Mouse (Mus musculus) brain, embryonic 18.5 days (tissue): ENCODE data around the gene Eif3l.
A peak's percentile ranks its signal among the peaks of the same experiment; 100 is the strongest.

Experiments
- DNase-seq: peaks from one replicate; pipeline ENCODE4 v3.0.0-alpha.2; 2012; ENCODE audit warnings: low read depth, low spot score

Gene Eif3l

DNA sequence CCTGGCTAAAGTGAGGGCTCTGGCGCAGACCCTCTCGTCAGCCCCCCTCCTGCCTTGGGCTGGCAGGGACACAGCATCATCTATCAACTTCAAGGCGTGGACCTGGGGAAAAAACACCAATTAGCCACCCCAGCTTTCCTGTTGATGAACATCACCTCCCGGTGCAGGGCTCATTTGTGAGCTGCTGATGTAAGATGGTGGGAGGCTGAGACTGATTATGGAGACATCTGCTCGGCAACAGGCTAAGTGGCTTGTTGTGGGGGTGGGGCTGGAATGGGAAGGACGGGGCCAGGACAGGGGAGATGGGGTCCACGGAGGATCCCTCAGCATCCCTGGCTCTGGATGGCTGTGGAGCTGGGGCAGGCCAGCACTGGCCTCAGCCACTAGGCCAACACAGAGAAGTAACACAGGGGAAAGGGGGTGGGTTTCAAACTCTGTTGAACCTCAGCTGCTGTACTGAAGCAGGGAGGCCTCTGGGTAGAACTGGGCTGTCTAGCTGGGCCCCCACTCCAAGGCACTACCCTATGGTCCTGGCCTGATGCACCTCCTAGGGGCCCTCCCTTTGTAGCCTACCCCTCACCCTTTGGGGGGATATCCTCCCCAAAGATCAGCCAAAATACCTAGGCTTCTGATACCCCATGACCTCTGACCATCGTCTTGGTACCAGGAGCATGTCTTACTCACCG is 24.7 kb upstream of the Eif3l start:
- DNase-seq, result no peak

DNA sequence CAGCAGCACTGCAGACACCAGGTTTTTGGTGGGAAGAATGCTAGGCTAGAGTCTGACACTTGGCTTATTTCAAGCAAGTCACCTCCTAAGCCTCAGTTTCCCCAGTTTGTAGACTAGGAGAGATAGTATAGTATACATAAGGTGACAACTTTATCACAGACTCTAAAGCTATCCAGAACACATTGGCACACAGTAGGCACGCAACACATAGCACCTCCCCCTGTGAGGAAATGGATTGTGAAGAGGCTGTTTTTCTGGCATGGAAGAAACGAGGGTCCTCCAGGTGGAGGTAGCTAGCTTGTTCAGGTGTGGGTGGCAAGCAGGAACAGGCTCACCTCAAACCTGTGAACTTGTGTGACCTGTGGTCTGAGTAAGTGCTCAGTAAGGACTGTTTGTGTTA is 24.0 kb upstream of the Eif3l start:
- no peak for DNase-seq

DNA sequence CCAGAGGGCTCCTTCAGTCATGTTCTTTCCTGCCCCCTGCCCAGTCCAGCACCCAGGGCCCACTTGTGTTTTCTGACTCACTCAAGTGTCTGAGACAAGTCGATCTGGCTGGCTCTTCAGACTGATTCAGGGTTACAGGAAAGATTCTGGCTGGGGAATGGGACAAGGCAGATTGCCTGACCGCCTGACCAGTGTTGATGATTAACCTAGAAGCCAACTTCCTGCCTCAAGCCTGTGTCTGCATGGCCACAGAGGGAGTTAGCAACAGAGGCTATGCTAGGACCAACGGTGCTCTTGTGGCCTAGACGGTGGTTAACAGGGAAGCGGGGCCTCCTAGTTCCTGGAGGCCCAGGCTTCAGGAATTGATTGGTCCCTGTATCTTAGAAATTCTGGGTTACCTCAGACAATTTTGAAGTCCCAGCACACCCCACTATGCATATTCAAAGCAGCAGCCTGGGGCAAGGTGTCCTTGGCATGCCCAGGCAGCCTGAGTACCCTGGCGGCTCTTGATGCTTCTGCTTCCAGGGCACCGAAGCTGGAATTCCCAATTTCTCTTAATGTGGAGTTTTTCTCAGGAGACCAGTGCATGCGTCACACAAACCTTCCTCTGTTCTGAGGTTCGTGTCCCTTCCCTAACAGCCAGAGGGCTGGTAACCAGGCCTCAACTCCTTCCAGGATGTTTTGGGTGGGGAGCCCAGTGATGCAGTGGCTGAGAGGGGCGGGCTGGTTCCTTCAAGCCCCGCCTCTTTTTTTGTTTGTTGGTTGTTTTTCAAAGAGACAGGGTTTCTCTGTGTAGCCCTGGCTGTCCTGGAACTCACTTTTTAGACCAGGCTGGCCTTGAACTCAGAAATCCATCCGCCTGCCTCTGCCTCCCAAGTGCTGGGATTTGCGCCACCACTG is 23.3 kb upstream of the Eif3l start:
- no peak for DNase-seq

DNA sequence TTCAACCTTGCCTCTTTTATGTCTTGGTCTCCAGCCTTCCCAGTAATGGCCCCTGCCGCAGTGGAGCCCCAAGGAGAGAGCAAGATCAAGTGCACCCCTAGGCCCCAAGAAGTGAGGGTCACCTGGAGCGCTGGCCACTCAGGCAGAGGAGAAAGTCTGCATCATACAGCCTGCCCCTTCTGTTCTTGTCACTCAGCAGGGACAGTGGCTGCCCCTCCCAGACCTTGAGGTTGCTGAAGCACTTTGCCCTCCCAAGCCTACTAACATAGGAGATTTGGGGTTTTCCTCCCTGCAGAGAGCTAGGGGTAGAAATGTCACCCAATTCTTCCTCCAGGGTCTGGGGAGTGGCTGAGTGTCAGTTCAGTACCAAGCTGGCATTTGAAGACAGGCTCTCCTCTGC is 22.6 kb upstream of the Eif3l start:
- no peak for DNase-seq

DNA sequence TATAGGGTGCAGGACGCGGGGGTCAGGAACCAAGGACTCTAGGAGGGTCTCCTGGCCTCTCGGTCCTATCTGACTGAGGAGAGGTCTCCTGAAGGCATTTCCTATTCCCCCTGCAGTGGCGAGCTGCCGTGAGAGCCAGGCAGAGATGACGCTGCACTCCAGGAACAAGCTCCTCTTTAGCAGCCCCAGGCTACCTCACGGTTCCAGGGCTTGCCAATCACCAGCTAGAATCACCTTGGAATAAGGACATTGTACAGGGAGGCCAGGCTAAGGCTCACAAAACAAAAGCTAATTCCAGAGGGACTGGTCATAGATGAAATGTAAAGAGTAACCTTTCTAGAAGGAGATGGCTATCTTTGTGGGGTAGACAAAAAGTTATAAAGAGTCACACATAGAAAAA is 18.4 kb upstream of the Eif3l start:
- no peak for DNase-seq

DNA sequence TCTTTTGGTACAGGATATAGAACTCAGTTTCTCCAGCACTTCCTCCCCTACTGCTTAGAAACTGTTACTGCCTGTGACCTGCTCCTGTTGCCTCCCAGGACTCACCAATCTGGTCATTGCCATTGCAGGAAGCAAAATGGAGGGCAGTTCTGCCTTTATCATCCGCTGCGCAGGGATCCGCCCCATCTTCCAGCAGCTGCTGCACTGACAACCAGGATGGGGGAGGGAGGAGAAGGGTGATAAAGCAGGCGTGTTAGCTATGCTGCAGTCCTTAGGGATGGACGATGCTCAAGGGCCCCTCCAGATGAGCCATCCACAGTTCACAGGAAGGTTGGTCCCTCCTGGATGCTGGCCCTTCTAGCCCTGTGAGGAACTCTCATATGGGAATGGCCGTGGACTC is 17.1 kb upstream of the Eif3l start:
- DNase-seq, result no peak

DNA sequence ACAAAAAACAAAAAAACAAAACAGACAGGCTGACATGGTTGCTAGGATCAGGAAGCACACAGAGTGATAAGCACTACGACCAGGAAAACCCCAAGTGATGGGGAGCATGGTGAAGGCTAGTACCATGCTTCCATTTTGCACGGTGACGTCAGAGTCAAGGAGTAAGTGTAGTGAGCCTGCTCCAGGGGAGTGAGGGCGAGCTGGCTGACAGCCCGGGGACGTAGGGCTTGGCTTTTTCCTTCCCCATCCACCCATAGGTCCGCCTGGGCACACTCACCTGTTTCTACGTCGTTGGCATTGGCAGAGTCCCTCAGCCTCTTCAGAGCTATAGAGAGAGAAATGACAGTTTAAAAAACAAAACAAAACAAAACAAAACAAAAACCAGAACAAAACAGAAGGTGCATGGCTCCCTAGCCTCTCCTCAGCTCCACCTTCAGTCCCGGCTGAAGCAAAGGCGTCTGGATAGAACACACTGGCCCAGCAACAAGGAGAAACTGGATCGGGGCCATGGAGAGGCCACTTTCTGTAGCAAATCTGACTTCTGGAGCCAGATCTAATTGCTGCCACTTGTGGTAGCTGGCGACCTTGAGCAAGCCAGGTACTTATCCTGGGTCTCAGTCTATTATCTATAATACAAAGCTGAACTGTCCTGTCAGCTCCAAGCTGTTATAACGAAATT is 14.0 kb upstream of the Eif3l start:
- DNase-seq, result no peak

DNA sequence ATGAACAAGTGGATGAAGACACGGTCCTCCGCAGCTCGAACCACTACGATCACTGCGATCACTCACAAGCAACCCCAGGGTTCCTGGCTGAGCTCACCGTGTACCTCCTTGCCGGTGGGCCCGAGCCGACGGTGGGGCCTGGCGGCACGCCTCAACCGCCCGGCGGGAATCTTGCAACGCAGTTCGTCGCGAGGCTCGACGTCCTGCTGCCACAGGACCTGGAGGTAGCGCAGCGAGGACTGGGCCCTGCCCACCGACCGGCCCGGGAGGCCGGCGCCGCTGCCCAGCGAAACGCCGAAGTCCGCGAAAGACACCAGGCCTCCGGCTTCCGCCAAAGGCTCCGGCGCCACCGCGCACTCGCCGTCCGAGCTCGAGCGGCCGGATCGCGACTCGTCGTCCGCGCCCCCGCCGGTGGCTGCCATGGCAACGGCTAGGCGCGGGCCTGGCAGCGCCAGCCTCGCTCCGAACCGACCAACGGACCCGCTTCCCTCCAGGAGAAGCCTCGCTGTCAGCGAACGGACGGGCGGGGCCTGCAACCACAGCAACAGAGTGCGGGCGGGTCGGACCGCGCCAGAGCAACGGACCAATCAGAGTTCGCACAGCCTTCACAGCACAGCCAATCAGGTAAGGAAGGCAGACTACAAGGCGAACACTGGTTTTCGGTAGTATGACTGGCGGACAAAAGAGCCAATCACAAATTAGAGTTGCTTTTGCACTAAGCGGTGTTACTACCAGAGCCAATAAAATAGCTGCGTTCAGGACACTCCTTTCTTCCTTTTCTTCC is 12.4 kb upstream of the Eif3l start, which contains the start of gene Ankrd54:
Gene Ankrd54 (minus strand): TSS at position 518 of the 784 bp plus-strand sequence.
- DNase-seq, result peak; percentile 100

DNA sequence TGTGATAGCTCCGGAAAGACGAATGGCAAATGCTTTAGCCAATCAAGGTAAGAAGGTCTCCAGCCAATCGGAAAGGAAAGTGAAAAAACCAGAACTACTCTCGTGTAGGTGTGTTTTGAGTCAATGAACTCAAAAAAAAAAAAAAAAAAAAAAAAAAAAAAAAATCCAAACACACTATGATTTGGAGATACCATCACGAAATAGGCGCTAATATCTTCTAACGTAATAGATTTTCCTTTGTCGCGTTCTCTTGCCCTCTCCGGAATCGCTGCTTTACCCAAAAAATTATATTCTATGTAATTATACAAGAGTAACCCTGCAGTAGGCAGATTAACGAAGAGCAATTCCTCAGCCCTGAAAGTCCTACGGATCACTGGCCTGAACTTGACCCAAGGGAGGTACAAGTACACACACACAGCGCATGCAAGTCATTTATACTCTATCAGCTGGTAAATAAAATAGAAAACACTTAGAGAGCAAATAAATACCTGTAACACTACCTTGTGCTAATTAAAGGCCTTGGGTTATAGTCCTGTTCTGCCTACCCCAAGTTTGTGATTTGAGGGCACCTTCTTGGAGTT is 11.7 kb upstream of the Eif3l start:
- DNase-seq, result no peak

DNA sequence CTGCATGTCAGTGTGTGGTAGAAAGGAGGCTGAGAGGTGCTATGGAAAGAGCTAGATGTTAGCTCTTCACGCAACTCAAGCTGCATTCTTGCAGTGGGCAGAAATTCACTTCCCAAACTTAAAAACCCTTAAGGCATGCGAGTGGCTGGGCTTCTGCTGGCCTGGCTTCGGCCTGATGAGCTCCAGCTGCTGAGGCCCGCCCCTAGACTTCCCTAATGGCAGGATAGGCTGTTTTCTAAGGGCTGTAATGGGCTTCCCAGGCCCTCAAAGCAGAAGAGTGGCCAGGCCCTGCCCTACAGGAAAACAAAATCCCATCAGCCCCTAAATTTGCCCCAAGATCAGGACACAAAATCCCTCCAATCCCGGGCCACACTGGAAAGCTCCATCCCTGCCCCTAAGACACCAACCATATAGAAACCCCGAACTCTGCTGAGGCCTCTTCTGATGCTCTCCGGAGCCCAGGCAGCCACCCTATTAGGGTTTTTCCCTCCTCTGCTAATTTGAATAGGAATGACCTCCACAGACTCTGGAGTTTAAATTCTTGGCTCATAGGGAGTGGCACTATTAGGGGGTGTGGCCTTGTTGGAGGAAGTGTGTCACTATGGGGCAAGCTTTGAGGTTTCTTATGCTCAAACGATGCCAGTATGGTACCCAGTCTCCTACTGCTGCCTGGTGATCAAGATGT is 9.8 kb upstream of the Eif3l start:
- DNase-seq, result no peak

DNA sequence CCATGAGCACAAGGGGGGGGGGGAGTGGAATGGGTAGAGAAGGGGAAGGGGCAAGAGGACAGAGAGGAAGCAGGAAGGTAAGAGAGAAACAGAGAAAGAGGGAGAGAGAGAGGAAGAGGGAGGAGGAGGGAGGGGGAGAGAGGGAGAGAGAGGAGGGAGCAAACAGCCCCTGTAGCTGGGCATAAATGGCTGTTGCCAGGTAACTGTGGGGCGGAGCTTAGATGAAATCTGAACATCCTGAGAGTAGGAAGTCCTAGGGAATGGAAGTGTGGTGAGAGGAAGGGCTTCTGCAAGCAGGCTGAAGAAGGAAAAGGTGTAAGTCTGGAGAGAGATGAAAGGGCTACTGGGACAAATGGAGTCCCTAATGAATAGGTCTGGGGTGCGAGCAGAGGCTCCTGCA is 8.7 kb upstream of the Eif3l start:
- DNase-seq, result no peak

DNA sequence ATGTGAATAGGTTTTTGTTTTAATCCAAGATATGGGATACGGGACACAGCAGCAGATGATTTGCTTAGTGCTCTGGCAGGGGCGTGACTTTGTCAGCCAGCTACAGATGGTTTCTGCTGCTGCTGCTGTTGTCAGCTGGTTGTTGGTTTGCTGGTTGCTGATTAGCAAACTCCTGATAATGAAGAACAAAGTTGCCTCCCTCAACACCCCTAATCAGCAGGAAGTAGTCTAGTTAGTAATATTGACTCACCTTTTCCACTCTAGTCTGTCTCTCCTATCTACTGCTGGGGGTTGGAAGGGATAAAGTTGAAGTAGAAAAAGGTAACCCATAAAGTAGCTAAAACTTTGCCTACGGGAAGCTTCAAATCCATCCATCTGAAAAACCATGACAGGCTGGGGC is 7.3 kb upstream of the Eif3l start:
- no peak for DNase-seq

DNA sequence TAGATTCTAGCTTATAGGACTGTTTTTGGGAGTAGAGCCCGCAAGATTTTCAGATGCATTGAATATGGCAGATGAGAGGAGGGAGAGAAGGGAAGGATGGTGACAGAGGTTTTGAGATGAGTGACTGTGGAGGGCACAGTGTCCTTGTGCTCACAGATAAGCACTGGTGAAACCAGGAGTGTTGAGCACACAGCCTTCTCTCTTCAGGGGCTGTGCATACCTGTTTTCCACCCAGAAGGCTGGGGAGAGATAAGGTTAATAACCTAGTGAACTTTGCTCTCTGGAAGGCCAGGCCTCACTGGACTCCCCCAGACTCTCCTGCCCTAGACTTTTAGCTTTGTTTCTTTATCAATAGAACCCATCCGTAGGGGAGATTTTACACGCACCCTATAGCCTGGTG is 6.6 kb upstream of the Eif3l start:
- DNase-seq, result no peak

DNA sequence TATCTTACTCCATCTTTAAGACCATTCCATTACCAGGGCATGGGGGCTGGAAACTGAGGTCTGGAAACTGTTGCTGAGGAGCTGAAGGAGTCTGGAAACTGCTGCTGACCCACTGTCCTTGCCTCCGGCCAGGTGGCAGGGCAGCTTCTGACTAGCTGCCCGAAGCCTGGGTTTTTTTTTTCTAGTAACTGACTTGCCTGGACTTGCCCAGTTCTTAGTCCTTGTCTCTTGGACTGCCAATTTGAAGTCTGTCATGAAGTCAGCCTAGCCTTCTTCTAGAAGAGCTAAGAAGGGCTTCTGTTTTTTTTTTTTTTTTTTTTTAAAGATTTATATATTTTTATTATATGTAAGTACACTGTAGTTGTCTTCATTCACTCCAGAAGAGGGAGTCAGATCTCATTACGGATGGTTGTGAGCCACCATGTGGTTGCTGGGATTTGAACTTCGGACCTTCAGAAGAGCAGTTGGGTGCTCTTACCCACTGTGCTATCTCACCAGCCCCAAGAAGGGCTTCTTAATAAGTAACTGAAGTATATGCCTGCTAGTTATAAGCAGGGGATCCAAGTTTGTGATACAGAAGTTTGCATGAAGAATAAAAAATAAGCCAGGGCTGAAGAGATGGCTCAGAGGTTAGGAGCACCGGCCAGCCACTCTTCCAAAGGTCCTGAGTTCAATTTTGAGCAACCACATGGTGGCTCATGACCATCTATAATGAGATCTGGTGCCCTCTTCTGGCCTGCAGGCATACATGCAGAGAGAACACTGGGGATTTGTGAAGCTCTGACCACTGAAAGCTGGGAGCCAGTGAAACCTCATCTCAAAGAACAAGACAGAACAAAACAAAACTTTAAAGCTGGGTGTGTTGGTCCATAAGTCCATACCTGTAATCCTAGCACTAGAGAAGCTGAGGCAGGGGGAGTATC is 3.6 kb upstream of the Eif3l start:
- no peak for DNase-seq

DNA sequence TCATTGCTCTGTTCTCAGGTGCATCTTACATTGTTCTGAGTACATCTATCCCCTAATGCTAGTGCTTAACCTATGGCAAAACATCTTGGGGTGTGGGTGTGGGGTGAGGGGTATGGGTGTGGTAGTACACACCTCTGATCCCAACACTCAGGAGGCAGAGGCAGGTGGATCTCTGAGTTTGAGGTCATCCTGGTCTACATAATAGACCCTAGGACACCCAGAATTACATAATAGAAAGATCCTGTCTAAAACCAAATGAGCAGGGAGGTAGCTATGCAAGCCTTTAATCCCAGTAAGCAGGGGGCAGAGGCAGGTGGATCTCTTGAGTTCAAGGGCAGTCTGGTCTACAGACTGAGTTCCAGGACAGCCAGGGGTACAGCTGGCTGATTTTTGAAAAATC is 1.2 kb upstream of the Eif3l start:
- no peak for DNase-seq

DNA sequence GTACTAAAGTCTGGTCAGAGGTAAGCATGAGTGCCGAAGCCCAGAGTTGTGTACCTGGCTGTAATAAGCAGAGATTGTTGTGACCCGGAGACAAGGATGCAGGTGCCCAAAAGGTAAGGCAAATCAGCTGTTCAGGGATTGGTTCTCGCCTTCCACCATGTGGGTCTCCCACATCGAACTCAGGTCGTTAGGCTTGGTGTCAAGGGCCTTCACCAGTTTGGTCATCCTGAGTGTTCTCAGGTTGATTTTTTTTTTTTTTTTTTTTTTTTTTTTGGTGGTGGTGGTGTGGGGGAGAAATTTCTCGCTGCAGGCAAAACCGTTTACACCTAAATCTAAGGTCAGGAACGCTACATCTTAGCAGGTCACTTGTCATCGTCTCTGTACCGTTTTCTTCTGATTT is 533 bp upstream of the Eif3l start:
- no peak for DNase-seq

DNA sequence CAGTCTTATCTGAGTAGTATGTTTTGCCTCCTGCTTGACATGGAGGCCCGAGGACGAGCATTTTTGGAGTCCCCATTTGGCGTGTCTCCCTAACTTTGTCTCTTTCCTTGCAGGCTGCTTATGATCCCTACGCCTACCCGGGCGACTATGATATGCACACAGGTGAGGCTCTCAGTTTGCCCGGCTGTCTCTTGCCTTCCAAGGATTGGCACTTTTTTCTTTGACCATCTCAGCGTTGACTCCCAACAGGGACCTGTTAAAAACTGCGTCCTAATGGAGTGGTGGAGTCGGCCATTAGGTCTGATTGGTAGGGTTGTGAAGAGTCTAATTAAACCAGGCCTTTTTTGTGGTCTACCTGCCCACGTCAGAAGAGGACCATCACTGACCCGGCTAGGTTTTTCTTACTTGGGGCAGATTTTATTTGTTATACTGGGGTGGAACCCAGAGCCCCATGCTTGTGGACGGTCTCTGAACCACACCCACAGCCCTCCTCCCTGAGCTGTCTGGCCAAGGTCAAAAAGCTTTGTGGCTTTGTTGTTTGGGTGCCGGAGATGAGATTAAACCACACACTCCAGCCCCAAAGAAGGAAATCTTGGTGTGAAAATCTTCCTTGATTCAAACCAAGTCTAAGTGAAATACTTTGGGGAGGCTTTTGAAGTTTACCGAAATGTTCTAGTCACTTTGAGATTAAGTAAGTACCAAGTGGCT is 833 bp downstream of the Eif3l start:
- DNase-seq, result no peak

DNA sequence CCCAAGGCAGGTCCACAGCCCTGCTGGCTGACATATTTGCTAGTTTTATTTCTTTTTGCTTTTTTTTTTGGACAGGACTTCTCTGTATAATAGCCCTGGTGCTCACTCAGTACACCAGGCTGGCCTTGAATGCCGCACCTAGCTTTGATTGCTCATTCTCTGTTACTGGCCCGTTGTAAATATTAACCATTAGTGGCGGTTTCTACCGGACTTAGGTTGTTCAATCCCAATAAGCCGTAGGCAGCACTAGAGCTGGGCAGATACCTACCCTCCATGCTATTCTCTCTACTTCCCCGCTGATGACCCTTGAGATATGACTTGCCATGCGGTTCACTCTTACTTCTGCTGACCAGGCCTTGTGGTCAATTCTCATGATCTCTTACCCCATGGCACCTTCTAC is 4.6 kb downstream of the Eif3l start:
- DNase-seq, result no peak

DNA sequence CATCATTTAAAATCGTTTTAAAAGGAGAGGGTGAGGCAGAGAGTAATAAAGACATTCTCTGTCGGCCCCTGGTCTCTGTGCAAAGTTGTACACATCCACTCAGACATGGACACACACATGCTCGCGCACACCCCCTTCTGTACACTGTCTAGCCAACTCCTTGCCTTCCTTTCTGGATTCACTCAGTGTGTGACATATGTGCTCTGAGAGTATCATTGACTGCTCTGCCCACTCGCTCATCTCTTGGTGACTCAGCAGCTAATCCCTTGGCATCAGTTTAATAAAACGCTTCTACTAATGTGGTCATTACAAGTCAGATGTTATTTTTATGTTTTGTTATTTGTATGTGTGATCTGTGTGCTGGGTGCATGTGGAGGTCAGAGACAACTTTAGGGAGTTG is 17.3 kb downstream of the Eif3l start:
- no peak for DNase-seq
